Mouse (Mus musculus) CH12F3 (cell line): Measurements from ENCODE around the gene Tpst2.

Source experiments
- in situ Hi-C: fragments of 300-500 bp; cut with MboI; formaldehyde crosslinking; loops from 2 replicates; pipeline ENCODE4 v1.14.3; 2020; ENCODE audit warnings: low sequenced_read_pairs

Tpst2 gene

DNA sequence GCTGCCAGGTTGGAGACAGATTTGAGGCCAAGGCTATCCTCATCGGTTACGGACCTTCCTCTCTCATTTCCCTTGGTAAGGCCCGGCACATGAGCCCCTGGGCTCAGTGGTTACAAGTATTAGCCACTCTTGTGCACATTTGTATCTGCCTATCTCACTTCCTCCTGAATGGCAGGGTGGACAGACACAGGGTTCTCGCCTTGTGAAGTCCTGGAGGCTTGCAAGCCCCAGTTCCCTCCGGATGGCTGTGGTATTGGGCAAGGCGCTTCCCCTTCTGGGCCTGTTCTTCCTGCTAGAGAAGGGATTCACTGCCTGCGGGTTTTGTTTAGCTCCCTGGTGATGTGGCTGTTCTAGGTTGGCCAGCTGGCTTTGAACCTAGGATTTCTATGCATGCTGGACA lies 3.7 kb downstream of the Tpst2 start:
- in situ Hi-C loops, result no loop called here

DNA sequence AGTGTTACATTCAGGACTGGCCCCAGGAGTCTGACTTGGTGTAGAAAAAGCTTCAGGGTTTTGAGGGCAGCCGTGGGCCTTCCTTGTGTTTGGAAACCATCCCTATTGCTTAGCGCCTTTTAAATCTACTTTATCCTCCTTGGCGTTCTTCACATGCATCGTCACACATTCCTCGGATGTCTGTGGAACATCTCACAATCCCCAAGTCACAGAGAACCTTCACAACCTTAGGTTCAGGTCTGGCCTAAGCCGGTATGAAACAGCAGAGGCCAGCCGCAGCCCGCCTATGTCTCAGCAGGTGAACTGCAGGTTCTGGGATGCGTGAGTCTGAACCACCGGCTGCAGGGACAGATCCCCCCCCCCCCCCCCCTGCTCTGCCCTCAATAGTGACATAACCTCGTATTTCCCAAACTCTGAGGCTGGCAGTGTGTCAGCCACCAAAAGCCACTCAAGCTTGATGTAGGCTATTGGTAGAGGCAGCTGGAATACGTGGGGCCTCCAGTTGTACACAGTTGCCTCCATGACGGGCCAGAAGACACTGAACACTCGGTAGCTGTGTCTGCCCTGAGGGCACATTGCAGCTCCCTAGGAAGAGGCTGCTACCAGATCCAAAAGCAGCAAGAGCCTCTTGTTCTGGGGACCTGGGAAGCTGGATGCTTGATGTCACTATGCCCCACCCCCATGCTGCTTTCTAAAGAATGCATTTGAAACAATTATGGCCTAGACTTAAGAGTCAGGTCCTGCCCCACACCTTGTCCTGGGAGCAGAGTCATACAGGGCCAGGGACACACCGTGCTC lies 4.6 kb downstream of the Tpst2 start:
- in situ Hi-C loops, result no loop called here

DNA sequence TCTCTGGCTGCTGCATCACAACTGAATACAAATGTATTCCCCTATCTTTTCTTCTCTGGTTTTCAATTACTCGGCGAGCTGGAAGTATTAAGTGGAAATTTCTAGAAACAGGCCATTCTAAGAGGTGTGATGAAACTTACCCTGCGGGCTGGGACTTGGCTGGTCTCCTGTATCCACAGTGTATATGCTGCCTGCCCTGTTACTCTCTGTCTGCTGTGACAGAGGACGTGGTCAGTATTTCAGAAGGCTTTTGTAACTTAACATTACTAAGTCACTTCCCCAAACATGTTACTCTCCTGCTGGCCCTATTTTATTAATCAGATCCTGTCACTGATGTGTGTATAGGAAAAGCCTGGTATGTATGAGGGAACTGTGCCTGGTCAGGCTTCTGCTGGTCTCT lies 5.2 kb downstream of the Tpst2 start:
- in situ Hi-C loops, result no loop called here

DNA sequence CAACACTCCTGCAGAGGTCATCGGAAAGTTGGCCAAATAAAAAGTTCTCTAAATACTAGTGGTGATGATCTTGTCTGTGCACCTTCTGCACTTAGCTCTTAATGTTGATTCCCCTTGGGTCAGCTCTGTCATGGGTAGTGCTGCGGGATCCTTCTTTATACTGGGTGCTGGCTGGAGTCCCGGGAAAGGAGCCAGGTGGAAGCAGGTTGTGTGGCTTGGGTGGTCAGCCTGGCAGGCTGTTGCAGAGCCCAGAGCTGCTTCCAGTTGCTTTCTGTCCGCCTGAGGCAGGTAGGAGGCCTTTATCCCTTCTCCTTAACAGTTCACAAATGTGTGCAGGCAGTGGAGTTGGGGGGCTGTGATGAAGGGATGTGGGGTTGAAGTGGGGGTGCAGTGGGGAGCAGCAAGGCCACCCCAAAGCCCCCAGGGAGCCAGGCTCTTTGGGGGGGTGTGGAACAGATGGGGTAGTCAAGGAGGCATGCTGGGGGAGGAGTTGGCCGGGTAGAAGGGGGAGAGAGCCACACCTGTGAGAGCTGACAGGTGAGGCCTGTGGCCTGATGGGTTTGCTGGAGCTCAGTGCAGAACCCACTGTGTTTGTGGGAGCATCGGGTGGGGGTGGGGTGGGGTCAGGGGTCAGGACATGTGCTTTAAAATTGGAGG lies 5.8 kb downstream of the Tpst2 start:
- in situ Hi-C loops, result no loop called here

DNA sequence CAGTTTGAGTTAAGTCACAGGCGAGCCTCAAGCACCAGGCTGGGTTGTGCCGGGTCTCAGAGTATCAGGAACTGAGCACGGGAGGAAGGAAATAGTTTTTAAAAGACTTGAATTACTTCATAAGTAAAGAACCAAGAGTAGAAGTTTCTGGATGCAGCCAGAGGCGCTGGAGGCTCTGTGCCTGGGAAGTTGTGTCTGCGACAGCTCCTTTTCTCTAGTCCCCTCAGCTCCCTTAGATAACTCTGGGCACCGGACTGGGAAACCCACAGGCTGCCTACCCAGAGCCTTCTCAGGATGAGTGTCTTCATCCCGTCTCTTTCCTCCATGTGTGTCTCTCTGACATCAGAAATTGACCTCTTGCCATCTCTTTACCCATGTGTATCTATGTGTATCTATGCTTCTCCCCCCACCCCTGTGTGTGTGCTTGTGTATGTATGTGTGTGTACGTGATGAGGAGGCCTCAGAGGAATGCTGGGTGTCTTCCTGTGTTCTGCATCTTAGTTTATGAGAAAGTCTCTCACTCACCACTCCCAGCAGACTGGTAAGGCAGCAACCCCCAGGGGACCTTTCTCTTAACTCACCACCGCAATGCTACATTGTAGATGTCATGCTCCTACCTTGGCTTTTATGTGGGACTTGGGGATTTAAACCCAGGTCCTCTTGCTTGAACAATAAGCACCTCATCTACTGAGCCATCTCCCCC lies 6.4 kb downstream of the Tpst2 start:
- in situ Hi-C loops, result no loop called here

DNA sequence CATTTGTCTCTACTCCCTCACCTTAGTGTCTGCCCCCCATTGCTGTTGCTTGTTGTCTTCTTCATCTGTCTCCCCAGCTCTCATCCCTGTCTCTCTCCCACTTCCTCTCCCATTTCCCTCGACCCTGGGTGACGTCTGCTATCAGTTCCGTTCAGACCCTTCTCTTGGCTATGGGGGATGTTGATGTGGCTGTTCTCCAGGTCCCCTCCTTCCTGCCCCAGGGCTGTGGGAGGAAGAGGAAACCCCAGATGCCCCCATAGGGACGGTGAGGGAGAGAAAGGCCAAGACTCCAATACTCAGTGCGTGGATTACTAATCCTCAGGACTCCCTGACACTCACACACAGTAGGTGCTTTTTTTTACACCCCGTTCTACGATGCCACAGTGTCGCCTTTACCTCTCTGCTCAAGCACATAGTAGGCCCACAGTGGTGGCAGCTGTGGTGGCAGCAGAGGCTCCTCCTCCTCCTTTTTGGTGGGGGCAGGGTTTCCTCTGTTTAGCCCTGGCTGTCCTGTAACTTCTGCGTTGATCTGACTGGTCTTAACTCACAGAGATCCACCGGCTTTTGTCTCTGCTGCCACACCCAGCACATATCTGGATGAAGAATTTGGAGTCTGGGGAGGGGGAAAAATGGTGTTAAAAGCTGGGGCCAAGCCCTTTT lies 7.2 kb downstream of the Tpst2 start:
- in situ Hi-C loops, result no loop called here

DNA sequence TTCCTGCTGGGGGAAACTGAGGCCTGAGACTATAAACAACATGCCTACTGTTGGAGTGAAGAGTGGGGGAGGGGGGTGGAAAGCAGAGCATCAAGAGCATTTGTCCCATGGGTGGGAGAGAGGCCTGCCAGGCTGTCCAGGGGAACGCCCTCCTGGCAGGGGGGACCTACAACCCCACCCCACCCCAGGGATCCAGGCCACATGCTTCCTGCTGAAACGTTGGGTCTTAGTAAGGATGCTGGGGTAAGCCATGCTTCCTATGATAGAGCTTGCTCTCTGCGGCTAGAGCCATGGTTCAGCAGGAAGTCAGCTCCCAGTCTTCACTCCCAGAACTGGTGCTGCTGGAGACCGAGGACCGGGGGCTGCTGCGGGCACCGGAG lies 7.7 kb downstream of the Tpst2 start:
- in situ Hi-C loops, result no loop called here

DNA sequence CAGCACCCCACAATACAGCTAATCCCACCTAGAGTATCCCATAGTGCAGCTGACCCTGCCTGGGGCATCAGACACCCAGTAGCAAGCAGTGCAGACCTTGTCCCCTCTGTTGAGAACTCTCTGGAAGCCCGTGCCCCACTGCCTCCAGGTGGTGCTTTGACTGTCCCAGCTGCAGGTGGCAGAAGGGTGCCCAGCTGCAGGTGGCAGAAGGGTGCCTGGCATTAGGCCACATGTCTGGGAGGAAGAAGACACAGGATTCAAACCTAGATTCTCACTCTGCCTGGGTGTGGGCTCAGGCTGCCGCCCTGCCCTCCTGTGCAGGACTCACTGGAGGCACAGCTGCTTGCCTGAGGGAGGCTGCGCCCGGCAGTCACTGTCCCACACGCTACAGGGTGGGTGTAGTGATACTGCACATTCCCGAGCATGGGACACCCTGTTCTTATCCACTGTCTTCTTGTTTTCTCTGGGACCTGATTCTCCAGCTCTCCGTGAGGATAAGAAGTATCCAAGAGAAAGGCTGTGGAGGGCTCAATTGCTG lies 9.1 kb downstream of the Tpst2 start:
- in situ Hi-C loops, result no loop called here

DNA sequence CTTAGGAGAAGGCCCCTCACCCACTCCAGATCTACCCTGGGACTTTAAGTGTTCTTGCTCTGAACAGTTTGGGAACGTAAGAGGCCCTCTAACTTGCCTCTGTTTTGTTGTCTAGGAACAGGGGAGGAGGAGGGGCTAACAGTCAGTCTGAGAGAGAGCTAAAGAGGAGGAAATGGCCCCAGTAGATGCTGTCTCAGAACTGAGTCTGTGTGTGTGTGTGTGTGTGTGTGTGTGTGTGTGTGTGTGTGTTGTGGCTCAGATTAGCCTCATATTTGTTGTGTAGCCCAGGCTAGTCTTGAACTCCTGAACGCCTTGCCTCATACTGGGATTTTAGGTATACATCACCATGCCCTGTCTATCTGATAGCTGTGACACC lies 10.1 kb downstream of the Tpst2 start:
- in situ Hi-C loops, result no loop called here

DNA sequence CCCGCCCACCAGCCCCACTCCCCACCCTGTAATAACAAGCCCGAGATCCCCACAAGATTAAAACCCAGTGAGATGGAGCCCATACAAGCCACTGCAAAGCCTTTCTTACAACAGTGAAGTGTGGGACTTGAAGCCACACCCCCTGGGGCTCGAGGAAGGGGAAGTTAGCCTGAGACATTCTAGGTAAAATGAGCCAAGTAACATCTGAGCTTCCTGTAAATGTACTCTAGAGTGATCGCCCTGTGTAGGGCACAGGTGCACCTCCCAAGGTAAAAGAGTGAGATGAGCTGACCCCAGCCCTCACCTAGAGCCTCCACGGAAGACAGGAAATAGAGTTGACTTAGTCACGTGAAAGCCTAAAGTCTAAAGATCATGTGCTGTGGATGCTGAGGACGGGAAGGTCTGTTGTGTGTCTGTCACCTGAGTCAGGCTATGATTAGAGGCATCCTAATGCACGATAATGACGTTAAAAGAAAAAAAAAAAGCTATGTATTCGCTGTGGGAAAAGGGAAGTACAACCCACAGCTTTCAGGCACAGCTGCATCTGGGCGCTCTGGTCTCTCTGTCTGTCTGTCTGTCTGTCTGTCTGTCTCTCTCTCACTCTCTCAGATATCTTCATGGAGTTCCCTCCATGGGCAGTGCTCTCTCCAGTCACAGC lies 10.6 kb downstream of the Tpst2 start:
- in situ Hi-C loops, result no loop called here

DNA sequence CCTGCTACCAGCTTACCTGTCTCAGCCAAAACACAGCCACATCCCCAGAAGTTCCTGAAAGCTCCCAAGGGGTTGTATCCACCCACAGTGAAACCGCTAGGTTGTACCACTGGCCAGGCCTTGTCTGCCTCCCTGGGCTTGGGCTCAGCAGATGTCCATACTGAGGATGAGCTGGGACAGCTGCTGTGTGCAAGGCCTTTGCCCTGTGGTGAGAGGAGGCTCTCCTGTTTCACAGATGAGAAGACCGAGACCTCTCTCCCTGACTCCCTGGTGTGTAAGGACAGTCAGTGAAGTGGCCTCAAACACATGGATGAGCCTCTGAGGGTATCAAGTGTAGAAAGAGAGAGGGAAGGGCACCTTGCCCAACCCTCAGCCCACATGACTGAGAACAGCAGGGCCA lies 11.2 kb downstream of the Tpst2 start:
- in situ Hi-C loops, result no loop called here

DNA sequence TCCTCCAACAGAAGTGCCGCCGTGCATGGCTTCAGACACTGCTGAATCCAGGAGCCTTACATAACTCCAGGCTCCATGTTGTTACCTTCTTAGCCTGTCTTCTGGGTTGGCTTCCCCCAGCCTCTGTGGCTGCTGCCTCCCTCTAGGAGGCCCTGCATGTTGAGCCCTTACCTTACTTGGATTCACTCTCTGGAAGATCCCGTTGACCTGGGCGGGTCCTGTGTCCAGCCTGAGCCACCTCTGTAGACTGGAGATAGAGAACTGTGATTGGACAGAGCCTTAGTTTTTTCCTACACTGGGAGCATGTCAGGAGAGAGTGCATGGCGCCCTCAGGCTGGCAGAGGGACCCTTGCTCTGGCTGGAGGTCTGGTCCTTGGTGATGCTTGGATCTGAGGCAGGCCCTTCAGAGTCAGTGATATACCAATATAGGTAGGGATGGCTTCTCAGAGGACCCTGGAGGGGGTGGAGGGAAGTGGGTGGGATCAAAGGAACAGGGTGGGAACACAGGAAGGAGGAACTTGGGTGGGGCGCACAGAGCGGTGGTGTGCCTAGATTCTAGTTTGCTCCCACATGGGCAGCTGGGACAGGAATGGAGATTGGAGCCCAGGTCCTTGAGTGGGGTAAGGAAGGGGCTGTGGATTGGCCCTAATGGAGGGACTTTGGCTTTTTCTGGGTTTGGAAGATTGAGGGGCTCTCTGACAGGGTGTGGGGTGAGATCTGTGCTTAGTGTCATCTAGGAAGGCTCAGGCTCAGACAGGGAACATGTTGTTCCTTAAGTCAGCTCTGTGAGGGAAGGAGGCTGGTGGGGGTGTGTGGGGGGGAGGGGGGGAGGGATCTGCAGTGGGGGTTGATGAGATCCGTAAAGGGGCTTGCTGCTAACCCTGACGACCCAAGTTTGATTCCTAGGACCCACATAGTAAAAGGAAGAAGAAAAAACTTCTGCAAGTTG lies 12.0 kb downstream of the Tpst2 start:
- in situ Hi-C loops, result no loop called here

DNA sequence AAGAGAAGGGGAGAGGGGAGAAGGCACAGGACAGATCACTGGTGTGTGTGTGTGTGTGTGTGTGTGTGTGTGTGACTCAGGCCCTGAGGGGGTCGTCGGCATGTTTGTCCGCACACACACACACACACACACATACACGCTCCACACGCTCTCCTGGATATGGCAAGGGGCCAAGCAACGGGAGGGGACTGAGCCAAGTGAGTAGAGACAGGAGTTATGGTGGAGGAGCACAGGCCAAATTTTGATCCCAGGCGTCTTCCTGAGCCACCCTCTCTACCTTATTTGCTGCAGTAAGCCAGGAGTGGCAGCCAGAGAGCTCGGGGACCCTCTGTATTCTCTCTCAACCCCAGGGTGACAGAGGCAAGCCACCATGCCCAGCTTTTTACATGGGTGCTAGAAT lies 12.7 kb downstream of the Tpst2 start:
- in situ Hi-C loops, result no loop called here

DNA sequence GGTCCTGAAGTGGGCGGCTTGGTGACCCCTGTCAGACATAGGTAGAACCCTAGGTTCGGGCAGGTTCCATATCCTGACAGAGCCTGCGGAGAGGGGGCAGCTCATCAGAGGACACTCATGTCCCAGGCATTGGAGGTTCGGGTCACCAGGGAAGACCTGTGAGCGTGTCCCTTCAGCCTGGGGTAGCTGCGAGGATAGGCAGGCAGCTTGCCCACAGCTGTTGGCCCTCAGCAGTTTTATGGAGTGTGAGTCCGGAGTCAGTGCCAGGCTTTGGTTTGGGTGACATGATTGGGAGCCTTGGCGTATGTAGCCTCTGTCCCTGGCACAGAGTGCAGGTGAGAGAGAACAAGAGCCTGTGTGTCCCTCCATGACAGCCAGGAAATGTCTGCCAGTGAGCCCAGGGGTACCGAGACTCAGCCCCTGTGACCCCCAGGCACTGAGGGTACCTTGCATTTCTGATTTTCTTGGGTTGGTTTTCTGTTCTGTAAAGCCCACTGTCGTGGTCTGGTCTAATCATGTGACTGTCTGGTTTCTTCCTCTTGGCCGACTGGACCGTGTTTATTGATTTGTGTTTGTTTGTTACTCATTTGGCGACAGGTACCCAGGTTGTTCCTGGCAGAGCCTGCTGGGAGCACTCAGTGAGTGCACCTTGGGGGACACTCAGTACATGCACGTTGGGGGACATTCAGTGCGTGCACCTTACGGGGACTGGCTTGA lies 13.5 kb downstream of the Tpst2 start:
- in situ Hi-C loops, result no loop called here

DNA sequence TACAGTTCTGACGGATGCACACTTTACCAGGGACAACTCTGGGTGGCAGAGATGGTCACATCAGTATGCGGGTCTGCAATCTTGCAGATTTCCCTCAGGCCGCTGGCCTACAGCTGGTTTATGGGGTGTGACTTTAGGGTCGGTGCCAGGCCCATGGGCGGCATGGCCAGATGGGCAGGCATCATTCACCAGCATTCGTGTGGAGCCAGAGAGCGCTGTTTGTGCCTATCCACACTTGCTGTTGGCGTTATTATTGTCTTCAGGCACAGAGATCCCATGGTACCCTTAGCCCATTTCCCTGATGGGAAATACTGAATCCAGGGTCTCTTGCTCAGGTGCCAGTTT lies 14.0 kb downstream of the Tpst2 start:
- in situ Hi-C loops, result no loop called here

DNA sequence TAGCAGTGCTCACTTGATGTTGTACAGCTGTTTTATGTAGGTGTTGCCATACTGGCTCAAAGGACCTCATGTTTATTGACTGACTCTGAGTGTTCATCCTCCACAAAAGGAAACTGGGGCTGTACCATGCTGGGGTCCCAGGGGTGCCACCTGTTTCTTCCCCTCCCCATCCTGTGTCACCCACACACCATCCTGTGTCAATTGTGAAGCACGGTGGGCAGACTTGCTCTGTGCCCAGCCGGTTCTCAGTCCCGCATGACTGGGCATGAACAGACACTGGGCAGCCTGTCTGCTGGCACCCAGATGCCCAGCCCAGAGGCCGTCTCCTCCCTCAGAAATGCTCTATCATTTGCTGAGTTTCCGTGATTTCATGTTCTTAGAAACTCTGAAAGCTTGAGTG lies 15.4 kb downstream of the Tpst2 start:
- in situ Hi-C loops, result no loop called here

DNA sequence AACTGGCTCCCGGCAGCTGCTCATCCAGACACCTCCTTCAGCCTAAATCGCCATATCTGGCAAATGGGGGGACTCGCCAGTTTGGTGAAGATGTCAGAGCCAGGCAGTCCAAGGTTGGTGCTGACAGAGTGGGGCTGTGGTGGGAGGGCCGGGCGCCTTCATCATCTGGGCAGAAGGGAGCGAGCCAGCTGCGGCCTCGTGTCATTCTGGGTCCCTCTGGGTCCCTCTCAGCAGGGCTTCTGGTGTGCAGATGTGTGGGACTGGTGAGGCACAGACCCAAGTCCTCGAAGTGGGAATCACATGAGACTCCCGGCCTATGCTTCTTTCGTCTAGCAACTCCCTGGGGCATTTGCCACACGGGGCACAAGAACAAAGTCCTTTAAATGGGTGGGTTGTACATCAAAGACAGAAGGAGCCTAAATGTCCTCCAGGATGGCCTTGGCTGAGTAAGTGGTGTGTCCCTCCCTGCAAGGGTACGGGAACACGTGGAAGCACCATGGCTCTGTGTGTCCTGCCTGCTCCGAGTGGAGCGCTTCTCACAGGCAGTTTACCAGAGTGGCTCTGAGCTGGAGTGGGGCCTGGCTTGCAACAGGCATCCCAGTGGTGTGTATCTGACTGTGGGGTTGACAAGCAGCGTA lies 16.0 kb downstream of the Tpst2 start:
- in situ Hi-C loops, result no loop called here

DNA sequence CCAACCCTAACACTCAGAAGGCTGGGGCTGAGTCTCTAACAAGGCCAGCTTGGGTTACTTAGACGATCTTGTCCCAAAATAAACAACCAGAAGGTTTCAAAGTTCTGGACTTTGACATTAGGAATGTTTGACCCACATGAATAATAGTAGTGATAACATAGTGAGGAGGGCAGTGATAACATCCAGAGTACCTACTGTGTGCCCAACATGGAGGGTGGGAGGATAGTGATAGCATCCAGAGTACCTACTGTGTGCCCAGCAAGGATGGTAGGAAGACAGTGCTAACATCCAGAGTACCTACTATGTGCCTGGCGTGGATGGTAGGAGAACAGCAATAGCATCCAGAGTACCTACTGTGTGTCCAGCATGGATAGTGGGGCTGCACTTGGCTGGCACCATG lies 17.3 kb downstream of the Tpst2 start:
- in situ Hi-C loops, result no loop called here

DNA sequence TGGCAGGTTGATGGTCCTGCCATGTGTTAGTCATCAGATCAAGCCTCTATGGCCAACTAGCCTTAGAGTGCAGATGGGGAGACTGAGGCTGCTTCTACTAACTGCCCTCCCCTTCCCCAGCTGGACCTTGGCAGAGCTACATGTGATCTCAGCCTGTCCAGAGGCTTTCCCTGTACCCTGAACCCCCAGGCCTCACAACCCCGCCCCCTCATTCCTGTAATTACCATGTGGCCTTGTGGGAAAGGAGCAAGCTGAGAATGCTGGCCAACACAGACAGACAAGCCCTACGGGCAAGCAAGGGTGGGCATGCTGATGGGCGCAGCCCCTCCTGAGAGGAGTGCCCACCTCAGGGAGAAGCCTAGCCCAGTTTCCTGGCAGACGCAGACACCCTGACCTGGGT lies 18.2 kb downstream of the Tpst2 start:
- in situ Hi-C loops, result no loop called here
